14 mouse cellular contexts compared by ENCODE assay signal in genomic region chr6:146136244-146136643, GRCm38 (mm10).
DNase-seq lines count a peak whose midpoint lies in the region; ATAC-seq and TF ChIP-seq lines count a peak whose summit lies in the region.
"Had no signal": no experiment of that assay in that cellular context is flagged by ENCODE, and none has a peak within 500 bp of the region (broad histone marks: within the 10 kb centered on the region; RNA-seq: fewer than 3 reads in every experiment).

No protein-coding gene starts in this region.

- H3K27ac ChIP-seq in lung, embryonic 15.5 days: no peak overlapping the region
- no peak overlapping the region for H3K27ac ChIP-seq in lung, postnatal 0 days (ENCODE audit: low read length)
- H3K27ac ChIP-seq in hindbrain, embryonic 10.5 days: peak overlapping the region; percentile 78
- peak overlapping the region; percentile 44; the same call in 1 of the 2 replicates for H3K27ac ChIP-seq in midbrain, embryonic 12.5 days (replicated peaks)
- no peak overlapping the region for H3K27ac ChIP-seq in limb, embryonic 10.5 days
- H3K27ac ChIP-seq: embryonic facial prominence, embryonic 15.5 days; heart, embryonic 15.5 days; kidney, postnatal 0 days had no signal

- WGBS in lung, embryonic 15.5 days: 23% methylated on average over 7 of the region's 7 CpGs
- 33% methylated on average over 7 of the region's 7 CpGs for WGBS in lung, postnatal 0 days
- WGBS in hindbrain, embryonic 10.5 days: 52% methylated on average over 7 of the region's 7 CpGs
- WGBS in midbrain, embryonic 12.5 days: 50% methylated on average over 7 of the region's 7 CpGs
- 73% methylated on average over 7 of the region's 7 CpGs for WGBS in limb, embryonic 10.5 days

- no peak overlapping the region for H3K4me2 ChIP-seq in lung, embryonic 15.5 days
- H3K4me2 ChIP-seq in lung, postnatal 0 days (replicated peaks; ENCODE audit: low read depth, low read length): no peak overlapping the region
- H3K4me2 ChIP-seq in midbrain, embryonic 12.5 days (replicated peaks): peak overlapping the region; percentile 29; the same call in 1 of the 2 replicates
- H3K4me2 ChIP-seq: embryonic facial prominence, embryonic 15.5 days; heart, embryonic 15.5 days had no signal

- TF ChIP-seq EP300 in lung, postnatal 0 days (IDR thresholded peaks at IDR 0.05): no peak

- no peak overlapping the region for H3K9ac ChIP-seq in lung, embryonic 15.5 days
- no peak overlapping the region for H3K9ac ChIP-seq in lung, postnatal 0 days (replicated peaks; ENCODE audit: low read depth)
- peak overlapping the region; percentile 32; the same call in 1 of the 2 replicates for H3K9ac ChIP-seq in midbrain, embryonic 12.5 days (replicated peaks)
- H3K9ac ChIP-seq: embryonic facial prominence, embryonic 15.5 days; heart, embryonic 15.5 days had no signal

- ATAC-seq in lung, embryonic 15.5 days (ENCODE audit: borderline replicate concordance, extremely low read depth, low FRiP score, low TSS enrichment): 0 out of 2 replicates have a peak, but pooled peaks have one; percentile 42
- no peak for ATAC-seq in lung, postnatal 0 days
- ATAC-seq in midbrain, embryonic 12.5 days (ENCODE audit: low FRiP score, low read depth): peak; percentile 50
- no peak for ATAC-seq in activated CD4-positive, CD25-positive, alpha-beta regulatory T cell, adult 4 months
- ATAC-seq: inflammation-experienced regulatory T-cells, adult 6 months had no signal

- DNase-seq in lung, postnatal 0 days (ENCODE audit: low spot score): no peak
- DNase-seq in hindbrain, embryonic 10.5 days (ENCODE audit: low spot score): no peak
- no peak for DNase-seq in adrenal gland, adult (ENCODE audit: inconsistent age in 2 of 2, low spot score in 1 of 2)
- DNase-seq in limb, embryonic 10.5 days (ENCODE audit: low spot score): no peak
- DNase-seq: adrenal gland, postnatal 36 days; lung, adult 18-20 months had no signal

- no peaks in the 10 kb centered on the region for H3K36me3 ChIP-seq in lung, embryonic 15.5 days
- no peaks in the 10 kb centered on the region for H3K36me3 ChIP-seq in lung, postnatal 0 days (ENCODE audit: insufficient read depth, low read length)
- H3K36me3 ChIP-seq in hindbrain, embryonic 10.5 days: no peaks in the 10 kb centered on the region
- H3K36me3 ChIP-seq in midbrain, embryonic 12.5 days: no peaks in the 10 kb centered on the region
- no peaks in the 10 kb centered on the region for H3K36me3 ChIP-seq in limb, embryonic 10.5 days
- H3K36me3 ChIP-seq: embryonic facial prominence, embryonic 15.5 days; heart, embryonic 15.5 days had no signal

- H3K27me3 ChIP-seq in lung, embryonic 15.5 days: no peaks in the 10 kb centered on the region
- no peaks in the 10 kb centered on the region for H3K27me3 ChIP-seq in lung, postnatal 0 days (replicated peaks; ENCODE audit: insufficient read depth, low read length)
- H3K27me3 ChIP-seq in hindbrain, embryonic 10.5 days (ENCODE audit: insufficient read depth, poor library complexity, severe bottlenecking): no peaks in the 10 kb centered on the region
- no peaks in the 10 kb centered on the region for H3K27me3 ChIP-seq in midbrain, embryonic 12.5 days
- no peaks in the 10 kb centered on the region for H3K27me3 ChIP-seq in limb, embryonic 10.5 days (ENCODE audit: low read depth, poor library complexity, severe bottlenecking)
- H3K27me3 ChIP-seq: embryonic facial prominence, embryonic 15.5 days; heart, embryonic 15.5 days had no signal

- H3K9me3 ChIP-seq in lung, embryonic 15.5 days: no peaks in the 10 kb centered on the region
- H3K9me3 ChIP-seq in lung, postnatal 0 days (ENCODE audit: low read length): no peaks in the 10 kb centered on the region
- H3K9me3 ChIP-seq in hindbrain, embryonic 10.5 days: no peaks in the 10 kb centered on the region
- H3K9me3 ChIP-seq in midbrain, embryonic 12.5 days: no peaks in the 10 kb centered on the region
- H3K9me3 ChIP-seq in limb, embryonic 10.5 days (replicated peaks): no peaks in the 10 kb centered on the region
- H3K9me3 ChIP-seq: embryonic facial prominence, embryonic 15.5 days; G1E; heart, embryonic 15.5 days had no signal

- no peak for TF ChIP-seq CTCF in lung, postnatal 0 days (IDR thresholded peaks at IDR 0.05)

- no peak overlapping the region for H3K4me3 ChIP-seq in lung, embryonic 15.5 days
- no peak overlapping the region for H3K4me3 ChIP-seq in lung, postnatal 0 days (ENCODE audit: low read depth, low read length)
- no peak overlapping the region for H3K4me3 ChIP-seq in hindbrain, embryonic 10.5 days
- H3K4me3 ChIP-seq in midbrain, embryonic 12.5 days: no peak overlapping the region
- H3K4me3 ChIP-seq in limb, embryonic 10.5 days: no peak overlapping the region
- H3K4me3 ChIP-seq: embryonic facial prominence, embryonic 15.5 days; heart, embryonic 15.5 days had no signal

- H3K4me1 ChIP-seq in lung, embryonic 15.5 days: no peaks in the 10 kb centered on the region
- H3K4me1 ChIP-seq in lung, postnatal 0 days (ENCODE audit: insufficient read depth, low read depth, low read length): no peaks in the 10 kb centered on the region
- H3K4me1 ChIP-seq in hindbrain, embryonic 10.5 days (replicated peaks): peaks cover 38% of the 10 kb centered on the region
- peaks cover 25% of the 10 kb centered on the region for H3K4me1 ChIP-seq in midbrain, embryonic 12.5 days
- H3K4me1 ChIP-seq in limb, embryonic 10.5 days: peaks cover 14% of the 10 kb centered on the region; the same call in 1 of the 2 replicates
- H3K4me1 ChIP-seq: embryonic facial prominence, embryonic 15.5 days had no signal

Comparison
In these comparisons a context has a peak if more than half of its experiments do, and no peak if none do; other contexts are left out.
1. ATAC-seq: peak in lung, embryonic 15.5 days (single experiment) and midbrain, embryonic 12.5 days (single experiment); none in lung, postnatal 0 days (single experiment) and activated CD4-positive, CD25-positive, alpha-beta regulatory T cell, adult 4 months (single experiment).
2. H3K27ac ChIP-seq: peak in hindbrain, embryonic 10.5 days (single experiment) and midbrain, embryonic 12.5 days (single experiment); none in lung, embryonic 15.5 days (single experiment), lung, postnatal 0 days (single experiment) and limb, embryonic 10.5 days (single experiment).